Mouse (Mus musculus): ENCODE measurements around the gene Cers2. TPM values are rescaled to one million over a fixed set of nuclear protein-coding genes. Genes with fewer than 3 reads are reported as not detected.

Gene Cers2
- total and polyA plus RNA-seq, 2 experiments from 2014 or later, result 58.5 to 82.5 TPM

GRCm38 (mm10) chr3:95310968-95311882 lies 3.4 kb upstream of the Cers2 start:
- no peak overlapping the region for H3K4me2 ChIP-seq (ENCODE audit: low read depth, low read length, poor library complexity, severe bottlenecking)
- no peak overlapping the region for H3K9ac ChIP-seq (replicated peaks; ENCODE audit: low read length, poor library complexity, severe bottlenecking)
- WGBS, result 68% methylated on average over 9 of the region's 9 CpGs
- no peaks in the 10 kb centered on the region for H3K27me3 ChIP-seq (ENCODE audit: insufficient read depth, low read length)
- H3K4me1 ChIP-seq (ENCODE audit: insufficient read depth, low read length), result 0 out of 2 replicates have a peak, but pooled peaks cover 2% of the 10 kb centered on the region
- no peak overlapping the region for H3K27ac ChIP-seq (ENCODE audit: low read depth, low read length)
- TF ChIP-seq CTCF (IDR thresholded peaks at IDR 0.05), result peak; percentile 80
- H3K36me3 ChIP-seq (ENCODE audit: insufficient read depth, low read length), result no peaks in the 10 kb centered on the region
- H3K9me3 ChIP-seq (ENCODE audit: low read length), result no peaks in the 10 kb centered on the region
- DNase-seq (ENCODE audit: low spot score) (peak; percentile 78), ATAC-seq (ENCODE audit: low FRiP score) (no peak)
- H3K4me3 ChIP-seq (ENCODE audit: low read depth, low read length), result no peak overlapping the region

- H3K4me1 ChIP-seq (ENCODE audit: insufficient read depth, low read length), result 0 out of 2 replicates have a peak, but pooled peaks cover 7% of the 10 kb centered on the region
- H3K9ac ChIP-seq (replicated peaks; ENCODE audit: low read length, poor library complexity, severe bottlenecking), result no peak overlapping the region
- TF ChIP-seq CTCF (IDR thresholded peaks at IDR 0.05), result no peak
- H3K36me3 ChIP-seq (ENCODE audit: insufficient read depth, low read length), result no peaks in the 10 kb centered on the region
- no peak for DNase-seq (ENCODE audit: low spot score)
- no peaks in the 10 kb centered on the region for H3K27me3 ChIP-seq (ENCODE audit: insufficient read depth, low read length)
- 77% methylated on average over 6 of the region's 6 CpGs for WGBS
- H3K9me3 ChIP-seq (ENCODE audit: low read length), result no peaks in the 10 kb centered on the region
- ATAC-seq (ENCODE audit: low FRiP score), result no peak
- H3K4me2 ChIP-seq (ENCODE audit: low read depth, low read length, poor library complexity, severe bottlenecking), result no peak overlapping the region
- no peak overlapping the region for H3K4me3 ChIP-seq (ENCODE audit: low read depth, low read length)
- H3K27ac ChIP-seq (ENCODE audit: low read depth, low read length), result no peak overlapping the region
These were observed 2.0 kb upstream of the Cers2 start for GRCm38 (mm10) chr3:95312623-95313022.

DNA sequence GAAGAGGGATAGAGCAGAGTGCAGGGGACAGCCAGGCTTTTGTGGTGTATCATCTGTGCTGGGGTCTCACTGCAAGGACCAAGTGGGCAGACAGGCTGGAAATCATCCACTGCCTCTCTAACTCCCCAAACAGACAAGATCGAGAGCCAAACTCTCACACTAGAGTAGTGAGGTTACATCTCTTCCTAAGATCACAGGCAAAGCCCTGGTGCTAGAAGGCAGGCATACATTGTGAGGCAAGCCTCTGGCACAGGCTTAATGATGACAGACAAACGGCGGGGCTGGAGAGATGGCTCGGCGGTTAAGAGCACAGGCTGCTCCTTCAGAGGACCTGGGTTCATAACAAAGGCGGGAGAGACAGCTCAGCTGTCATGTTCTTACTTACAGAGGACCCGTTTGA lies 1.1 kb upstream of the Cers2 start:
- no peaks in the 10 kb centered on the region for H3K36me3 ChIP-seq (ENCODE audit: insufficient read depth, low read length)
- no peak overlapping the region for H3K4me3 ChIP-seq (ENCODE audit: low read depth, low read length)

DNA sequence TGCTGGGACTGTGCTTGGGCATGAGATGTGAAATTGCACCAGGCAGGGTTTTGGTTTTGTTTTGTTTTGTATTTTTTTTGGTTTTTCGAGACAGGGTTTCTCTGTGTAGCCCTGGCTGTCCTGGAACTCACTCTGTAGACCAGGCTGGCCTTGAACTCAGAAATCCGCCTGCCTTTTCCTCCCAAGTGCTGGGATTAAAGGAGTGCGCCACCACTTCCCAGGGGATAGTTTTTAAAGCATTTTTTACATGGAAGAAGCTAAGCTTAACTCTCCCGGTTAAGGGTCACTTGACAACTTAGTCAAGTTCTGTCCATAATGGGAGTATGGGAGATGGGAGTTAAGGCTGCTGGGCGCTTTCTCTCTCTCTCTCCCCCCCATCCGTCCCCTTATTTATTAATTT lies 516 bp upstream of the Cers2 start:
- DNase-seq (ENCODE audit: low spot score) (no peak), ATAC-seq (ENCODE audit: low FRiP score) (no peak)
- Histone ChIP-seq H3K4me3 (ENCODE audit: low read depth, low read length) (peak overlapping the region; percentile 91; the same call in 1 of the 2 replicates), H3K27ac (ENCODE audit: low read depth, low read length) (0 out of 2 replicates have a peak overlapping the region, but pooled peaks have one; percentile 94), H3K4me2 (ENCODE audit: low read depth, low read length, poor library complexity, severe bottlenecking) (peak overlapping the region; percentile 76; the same call in 1 of the 2 replicates), H3K4me1 (ENCODE audit: insufficient read depth, low read length) (0 out of 2 replicates have a peak, but pooled peaks cover 7% of the 10 kb centered on the region), H3K27me3 (ENCODE audit: insufficient read depth, low read length) (no peaks in the 10 kb centered on the region), H3K9ac (replicated peaks; ENCODE audit: low read length, poor library complexity, severe bottlenecking) (no peak overlapping the region), H3K36me3 (ENCODE audit: insufficient read depth, low read length) (no peaks in the 10 kb centered on the region), H3K9me3 (ENCODE audit: low read length) (no peaks in the 10 kb centered on the region)
- no peak for TF ChIP-seq CTCF (IDR thresholded peaks at IDR 0.05)
- 54% methylated on average over 6 of the region's 6 CpGs for WGBS

More for the DNA sequence above, 1.1 kb upstream of the Cers2 start:
- Histone ChIP-seq H3K27ac (ENCODE audit: low read depth, low read length) (no peak overlapping the region), H3K4me2 (ENCODE audit: low read depth, low read length, poor library complexity, severe bottlenecking) (no peak overlapping the region), H3K4me1 (ENCODE audit: insufficient read depth, low read length) (0 out of 2 replicates have a peak, but pooled peaks cover 7% of the 10 kb centered on the region), H3K9me3 (ENCODE audit: low read length) (no peaks in the 10 kb centered on the region), H3K9ac (replicated peaks; ENCODE audit: low read length, poor library complexity, severe bottlenecking) (no peak overlapping the region), H3K27me3 (ENCODE audit: insufficient read depth, low read length) (no peaks in the 10 kb centered on the region)
- no peak for ATAC-seq (ENCODE audit: low FRiP score)
- WGBS, result 46% methylated on average over 7 of the region's 7 CpGs
- TF ChIP-seq CTCF (IDR thresholded peaks at IDR 0.05), result no peak
- no peak for DNase-seq (ENCODE audit: low spot score)

DNA sequence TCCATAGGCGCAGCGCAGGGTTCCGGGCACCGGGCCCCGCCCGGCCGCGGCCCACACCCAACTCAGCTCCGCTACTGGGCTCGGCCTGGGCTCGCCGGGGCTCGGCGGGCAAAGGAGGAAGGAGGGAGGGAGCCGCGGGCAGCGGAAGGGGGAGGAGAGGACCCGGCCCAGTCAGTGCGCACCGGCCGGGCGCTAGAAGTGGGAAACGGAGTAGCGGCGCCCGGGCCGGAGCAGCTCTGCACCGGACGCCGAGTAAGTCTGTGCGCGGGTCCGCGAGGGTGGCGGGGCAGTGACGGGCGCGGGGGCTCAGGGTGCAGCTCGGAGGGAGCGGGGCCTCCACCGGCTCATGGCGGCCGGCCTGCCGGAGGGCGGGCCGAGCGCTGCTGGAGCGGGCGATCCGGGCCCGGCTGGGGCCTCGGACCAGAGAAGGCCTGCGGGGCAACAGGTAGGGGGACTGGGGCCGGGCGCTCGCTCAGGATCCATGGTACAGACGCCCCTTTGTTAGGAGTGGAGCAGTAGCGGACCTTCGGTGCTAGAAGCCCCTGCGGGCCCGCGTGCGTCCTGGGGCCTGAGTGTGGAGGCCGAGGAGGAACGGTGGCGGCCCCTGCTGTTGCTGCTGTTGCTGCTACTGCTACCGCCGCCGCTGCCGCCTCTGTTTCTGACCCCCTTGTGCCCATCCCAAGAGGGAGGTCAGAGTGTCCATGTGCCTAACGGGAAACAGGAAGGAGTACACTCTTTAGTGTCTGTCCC lies 678 bp downstream of the Cers2 start:
- under 1% methylated on average over 60 of the region's 71 CpGs for WGBS
- peak; percentile 76 for DNase-seq (ENCODE audit: low spot score)
- peak overlapping the region; percentile 91 for H3K4me3 ChIP-seq (ENCODE audit: low read depth, low read length)
- TF ChIP-seq CTCF (IDR thresholded peaks at IDR 0.05), result peak; percentile 57
- H3K4me1 ChIP-seq (ENCODE audit: insufficient read depth, low read length), result 0 out of 2 replicates have a peak, but pooled peaks cover 7% of the 10 kb centered on the region
- peak overlapping the region; percentile 94 for H3K27ac ChIP-seq (ENCODE audit: low read depth, low read length)
- H3K36me3 ChIP-seq (ENCODE audit: insufficient read depth, low read length), result peaks cover 3% of the 10 kb centered on the region
- peak overlapping the region; percentile 96 for H3K9ac ChIP-seq (replicated peaks; ENCODE audit: low read length, poor library complexity, severe bottlenecking)
- no peaks in the 10 kb centered on the region for H3K27me3 ChIP-seq (ENCODE audit: insufficient read depth, low read length)
- ATAC-seq (ENCODE audit: low FRiP score), result peak; percentile 89
- H3K4me2 ChIP-seq (ENCODE audit: low read depth, low read length, poor library complexity, severe bottlenecking), result peak overlapping the region; percentile 76
- H3K9me3 ChIP-seq (ENCODE audit: low read length), result no peaks in the 10 kb centered on the region

Data from midbrain, postnatal 0 days (tissue).